Mouse (Mus musculus) embryonic fibroblast, embryonic 13.5 days (primary cell): Measurements from ENCODE around the gene Timm8a2.

Experiments used
- CTCF ChIP-seq: IDR thresholded peaks from 2 replicates; pipeline ENCODE4 v1.5.1; 2011; ENCODE audit warnings: mild to moderate bottlenecking, control low read depth, low read length, moderate library complexity, borderline replicate concordance; ENCODE audit not compliant: insufficient read depth
- POLR2A ChIP-seq: IDR thresholded peaks from 2 replicates; pipeline ENCODE4 v1.6.1; 2011; ENCODE audit warnings: low read depth, mild to moderate bottlenecking, control low read depth, low read length, moderate library complexity

GRCm38 (mm10) chr14:122081308-122081707 is 46.8 kb downstream of the Timm8a2 start:
- no peak for TF ChIP-seq POLR2A
- no peak for TF ChIP-seq CTCF
